Mouse (Mus musculus) cerebellum, adult (tissue): ENCODE results near the gene Mymx.

Source experiments
- ATAC-seq: cut with Nextera tagmentation; 2 replicates; pipeline ENCODE4 v1.9.2; 2017; ENCODE audit warnings: mild to moderate bottlenecking, moderate library complexity, mixed read lengths; ENCODE audit not compliant: insufficient number of reproducible peaks, low FRiP score, low TSS enrichment

The Mymx gene

DNA sequence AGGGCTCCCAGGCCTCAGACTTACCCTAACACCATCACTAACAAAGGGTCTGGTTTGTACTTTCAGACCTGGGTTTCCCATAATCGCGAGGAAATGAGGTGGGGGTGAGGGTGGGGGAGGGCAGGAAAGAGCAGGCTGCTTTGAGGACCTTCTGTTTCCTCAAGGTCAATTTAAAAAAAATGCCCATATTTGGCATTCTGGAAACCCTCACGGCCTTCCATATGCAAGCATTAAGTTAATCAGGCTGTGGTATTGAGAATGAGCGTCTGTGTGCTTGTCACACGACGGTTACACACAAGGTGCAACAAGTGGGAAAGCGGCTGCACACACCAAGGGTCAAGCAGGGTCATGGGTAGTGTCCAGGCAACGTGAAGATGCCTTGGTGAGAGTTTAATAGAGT lies 10.1 kb upstream of the Mymx start:
- no peak for ATAC-seq

DNA sequence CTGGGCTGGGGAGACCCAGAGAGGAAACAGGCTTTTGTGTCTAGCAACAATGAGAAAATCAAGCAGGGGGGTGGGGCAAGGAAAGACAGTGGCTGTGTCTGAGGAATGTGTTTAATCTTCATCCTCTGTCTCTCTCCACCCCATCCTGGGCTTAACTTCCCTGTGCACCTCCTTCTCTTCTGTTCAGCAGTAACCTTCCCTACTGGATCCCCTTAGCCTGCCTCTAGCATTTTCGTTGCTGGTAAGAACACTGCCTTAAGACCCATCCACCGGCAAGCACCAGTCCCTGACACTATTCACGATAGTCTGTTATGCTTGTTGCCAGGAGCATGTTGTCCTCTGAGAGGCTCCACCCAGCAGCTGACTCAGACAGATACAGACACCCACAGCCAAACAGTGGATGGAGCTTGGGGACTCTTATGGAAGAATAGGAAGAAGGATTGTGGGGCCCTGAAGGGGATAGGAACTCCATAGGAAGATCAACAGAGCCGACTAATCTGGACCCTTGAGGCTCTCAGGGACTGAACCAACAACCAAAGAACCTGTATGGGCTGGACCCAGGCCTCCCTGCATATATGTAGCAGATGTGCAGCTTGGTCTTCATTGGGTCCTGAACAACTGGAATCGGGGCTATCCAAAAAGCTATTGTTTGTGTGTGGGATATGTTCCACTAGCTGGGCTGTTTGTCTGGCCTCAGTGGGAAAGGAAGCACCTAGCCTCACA lies 8.4 kb upstream of the Mymx start:
- ATAC-seq = no peak

DNA sequence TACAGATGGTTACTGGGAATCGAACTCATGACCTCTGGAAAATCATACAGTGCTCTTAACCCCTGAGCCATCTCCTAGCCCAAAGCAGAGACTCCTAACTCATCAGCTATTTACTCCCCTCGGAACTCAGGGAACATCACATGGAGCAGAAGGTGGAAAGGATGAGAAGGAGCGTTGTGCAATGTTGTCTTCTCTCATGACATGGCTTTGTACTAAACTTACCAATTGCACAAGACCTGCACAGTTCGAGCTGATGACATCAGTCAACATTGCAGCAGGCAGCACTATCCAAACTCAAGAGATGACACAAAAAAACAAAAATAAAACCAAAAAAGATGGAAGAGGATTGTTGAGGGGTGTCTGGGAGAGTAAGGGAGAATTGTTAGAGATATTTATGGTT lies 6.5 kb upstream of the Mymx start:
- no peak for ATAC-seq

DNA sequence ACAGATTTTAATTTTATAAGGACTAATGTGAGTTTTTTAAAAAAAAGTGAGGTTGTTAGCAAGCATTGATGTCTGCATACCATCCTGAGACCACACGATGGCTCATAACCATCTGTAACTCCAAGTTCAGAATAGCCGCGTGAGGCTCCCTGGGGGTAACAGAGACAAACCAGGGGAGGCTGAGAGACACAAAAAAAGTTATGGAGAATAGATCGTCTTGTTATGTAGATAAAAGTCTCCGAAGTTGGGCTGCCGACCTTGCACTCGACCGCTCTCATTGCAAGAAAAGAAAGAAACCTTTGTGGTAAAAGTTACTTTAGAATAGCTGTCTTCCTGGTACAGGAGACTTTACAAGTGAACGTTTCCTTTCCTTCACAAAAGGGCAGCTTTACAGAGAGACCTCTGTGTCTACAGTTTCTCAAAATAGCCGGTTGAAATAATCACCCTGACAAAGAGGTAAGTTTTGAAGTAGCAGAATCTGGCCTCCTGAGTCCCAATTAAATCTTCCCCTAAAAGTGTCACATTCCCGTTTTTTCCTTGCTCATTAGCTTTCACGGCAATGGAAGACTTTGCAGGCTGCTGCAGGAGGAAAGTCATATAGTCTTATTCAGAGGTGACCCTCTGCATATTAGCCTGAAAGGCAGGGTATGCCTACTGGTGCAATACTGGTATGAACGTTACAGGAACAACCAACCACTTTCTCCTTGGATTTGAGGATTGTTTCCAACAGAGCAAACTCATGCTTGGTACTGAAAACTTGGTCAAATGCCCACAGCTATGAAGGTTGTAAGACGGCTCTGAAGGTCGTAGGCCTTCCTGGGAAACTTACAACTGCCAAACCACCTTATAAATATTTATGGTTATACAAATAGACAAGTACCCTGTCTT lies 5.3 kb upstream of the Mymx start:
- no peak for ATAC-seq

DNA sequence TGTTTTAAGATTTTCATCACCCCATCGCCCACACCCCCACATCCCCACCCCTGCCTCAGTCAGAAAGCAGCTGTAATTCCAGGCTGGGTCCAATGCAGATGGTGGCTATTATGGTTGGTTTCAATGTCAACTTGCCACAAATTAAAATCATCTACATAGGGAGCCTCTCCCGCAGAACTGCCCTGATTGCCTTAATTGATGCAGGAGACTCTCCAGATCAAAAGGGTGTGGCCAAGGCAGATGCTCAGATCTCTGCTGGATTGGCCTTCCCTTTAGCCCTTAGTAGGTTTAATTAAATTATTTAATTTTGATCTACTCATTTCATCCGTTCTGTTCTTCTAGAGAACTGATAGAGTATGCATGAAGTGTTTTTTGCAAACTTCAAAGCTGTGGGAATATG lies 1.1 kb upstream of the Mymx start:
- no peak for ATAC-seq

DNA sequence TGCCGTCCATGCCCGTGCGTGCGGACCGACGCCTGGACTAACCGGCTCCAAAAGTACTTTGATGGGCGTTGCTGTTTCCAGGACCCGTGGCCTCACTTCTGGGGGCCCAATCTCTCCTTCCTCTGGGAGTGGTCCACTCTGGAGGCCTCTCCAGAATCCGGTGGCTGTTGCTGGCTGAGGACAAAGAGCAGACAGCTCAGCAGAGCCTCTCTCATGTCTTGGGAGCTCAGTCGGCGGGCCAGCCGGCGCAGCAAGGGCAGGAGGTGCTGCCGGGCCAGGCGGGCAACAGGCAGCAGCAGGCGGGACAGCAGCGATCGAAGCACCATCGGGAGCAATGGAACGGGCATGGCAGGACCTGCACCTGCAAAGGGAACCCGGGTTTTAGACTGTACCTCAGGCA lies 577 bp downstream of the Mymx start:
- ATAC-seq = no peak

DNA sequence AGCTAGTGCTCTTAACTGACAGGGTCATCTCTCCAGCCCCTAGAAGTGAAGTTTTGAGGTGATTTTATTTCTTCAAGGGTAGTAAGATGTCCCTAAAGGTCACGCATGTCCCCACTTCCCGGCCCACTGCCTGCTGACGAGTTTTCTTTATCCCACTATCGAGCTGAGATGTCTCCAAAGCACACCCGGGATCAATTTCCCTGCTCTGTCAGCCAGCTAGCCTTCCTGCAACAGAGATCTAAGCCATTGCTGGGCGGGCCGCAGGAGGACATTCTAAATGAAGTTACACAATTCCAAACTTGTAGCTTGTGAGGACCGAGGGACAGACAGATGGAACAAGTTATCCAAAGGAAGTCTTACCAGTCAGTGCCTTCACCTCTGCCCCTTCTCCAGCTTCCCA lies 1.6 kb downstream of the Mymx start:
- ATAC-seq = no peak

DNA sequence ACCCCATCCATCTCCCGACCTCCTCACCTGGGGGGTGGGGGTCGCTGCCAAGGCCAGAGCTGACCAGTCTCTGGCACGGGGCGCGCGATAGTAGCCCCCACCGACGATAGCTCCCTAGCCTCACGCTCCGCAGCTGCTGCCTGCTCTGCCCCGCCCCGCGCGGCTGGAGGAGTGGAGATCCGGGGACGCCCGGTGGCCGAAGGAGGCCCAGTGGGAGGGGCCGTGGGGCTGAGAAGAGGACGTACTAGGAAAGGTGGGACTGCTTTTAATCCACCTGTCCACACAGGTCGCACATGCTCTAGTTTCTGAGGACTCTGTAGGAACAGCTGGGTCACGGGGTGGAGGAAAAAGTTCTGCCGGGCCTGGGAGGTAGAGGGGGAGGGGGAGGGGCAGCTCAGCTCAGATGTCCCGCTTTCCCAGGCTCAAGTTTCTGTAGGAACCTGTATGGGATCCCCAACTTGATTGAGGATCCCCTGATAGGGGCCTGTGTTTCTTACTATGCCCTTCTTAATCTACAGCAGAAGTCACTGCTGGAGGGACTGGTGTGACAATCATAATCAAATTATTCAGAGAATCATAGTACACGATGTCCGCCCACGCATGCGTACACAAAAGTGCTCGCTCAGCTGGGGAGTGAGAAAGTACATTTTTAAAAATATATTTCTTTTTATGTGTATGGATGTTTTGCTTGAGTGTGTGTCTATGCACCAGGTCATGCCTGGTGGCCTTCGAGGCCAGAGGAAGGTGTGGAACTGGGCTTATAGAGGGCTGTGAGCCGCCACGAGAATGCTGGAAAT lies 2.3 kb downstream of the Mymx start, which contains the start of gene Slc29a1:
Gene Slc29a1 (minus strand): TSS at position 161 of the 797 bp plus-strand sequence.
- no peak for ATAC-seq

DNA sequence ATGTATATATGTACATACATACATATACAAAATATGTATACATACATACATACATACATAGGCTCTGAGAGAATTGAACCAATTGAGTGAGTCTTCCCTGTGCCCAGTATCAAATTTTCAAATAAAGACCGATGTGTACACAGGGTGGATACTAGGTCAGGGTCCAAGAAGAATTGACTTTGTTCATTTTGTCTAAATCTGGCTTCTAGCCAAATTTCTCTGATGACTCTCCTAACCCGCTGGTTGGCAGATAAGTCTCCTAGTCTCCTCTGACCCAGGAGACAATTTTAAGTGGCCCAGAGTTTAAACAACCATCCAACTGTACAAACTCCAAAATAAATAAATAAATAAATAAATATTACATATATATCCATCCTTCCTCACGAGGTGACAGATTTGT lies 3.0 kb downstream of the Mymx start:
- ATAC-seq = no peak

DNA sequence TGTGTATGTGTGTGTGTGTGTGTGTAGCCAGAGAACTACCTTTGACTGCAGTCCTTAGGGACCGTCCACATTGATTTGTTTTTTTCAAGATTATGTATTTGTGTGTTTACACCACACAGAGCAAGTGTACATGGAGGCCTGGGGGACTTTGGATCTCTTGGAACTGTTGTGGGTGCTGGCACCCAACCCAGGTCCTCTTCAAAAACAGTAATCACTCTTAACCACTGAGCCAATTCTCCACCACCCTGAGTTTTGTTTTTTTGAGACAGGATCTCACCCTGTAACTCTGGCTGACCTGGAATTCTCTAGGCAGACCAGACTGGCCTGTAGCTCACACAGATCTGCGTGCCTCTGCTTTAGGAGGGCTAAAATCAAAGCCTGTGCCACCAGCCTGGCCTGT lies 3.5 kb downstream of the Mymx start:
- no peak for ATAC-seq

DNA sequence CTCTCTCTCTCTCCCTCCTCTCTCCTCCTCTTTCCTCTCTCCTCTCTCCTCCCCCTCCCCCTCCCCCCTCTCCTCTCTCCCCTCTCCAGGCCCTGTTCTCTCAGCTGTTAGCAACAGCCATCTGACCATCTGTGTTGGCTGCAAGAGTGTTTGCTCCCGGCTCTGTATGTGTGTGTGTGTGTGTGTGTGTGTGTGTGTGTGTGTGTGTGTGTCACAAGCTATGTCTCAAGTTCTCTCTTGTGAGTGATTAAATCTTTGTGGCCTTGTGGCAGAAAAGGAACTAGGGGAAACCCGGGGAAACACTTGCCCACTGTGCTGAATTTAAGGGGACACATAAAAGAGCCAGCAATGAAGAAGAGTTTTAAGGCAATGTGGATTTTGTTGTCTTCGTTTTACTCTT lies 4.1 kb downstream of the Mymx start:
- no peak for ATAC-seq

DNA sequence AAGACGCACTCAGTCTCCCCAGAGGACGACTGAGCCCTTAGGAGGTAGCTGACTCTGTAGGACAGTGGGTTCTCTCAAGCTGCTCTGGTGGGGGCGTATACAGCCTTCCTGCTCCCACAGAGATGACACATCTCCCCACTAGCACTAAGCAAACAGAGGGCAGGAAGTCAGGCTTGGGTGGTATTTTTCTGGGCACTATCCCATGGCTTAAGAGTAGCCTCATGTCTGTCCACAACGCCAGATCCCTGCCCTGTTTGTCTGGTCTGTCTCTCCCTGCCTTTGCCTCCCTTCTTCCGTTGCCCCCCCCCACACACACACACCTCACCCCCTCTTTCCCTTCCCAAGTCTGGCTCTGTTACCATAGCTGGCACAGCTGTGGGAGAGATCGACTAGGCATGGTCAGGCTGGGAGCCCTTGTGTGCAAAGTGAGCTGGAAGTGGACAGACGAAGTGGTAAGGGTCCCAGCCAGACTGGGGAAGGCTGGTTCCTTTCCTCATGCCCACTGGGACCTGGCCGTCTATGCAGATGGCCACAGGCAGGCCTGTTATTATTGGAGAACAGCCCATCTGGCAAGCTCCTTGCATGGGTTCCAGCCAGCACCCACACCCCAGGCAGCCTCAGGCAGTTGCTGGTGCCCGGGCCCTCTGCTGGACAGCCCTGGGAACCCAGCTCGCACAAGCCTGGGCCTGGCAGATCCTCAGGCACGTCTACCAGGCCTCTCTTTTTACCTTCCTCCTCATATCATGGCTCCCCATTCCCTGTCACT lies 5.1 kb downstream of the Mymx start:
- no peak for ATAC-seq

DNA sequence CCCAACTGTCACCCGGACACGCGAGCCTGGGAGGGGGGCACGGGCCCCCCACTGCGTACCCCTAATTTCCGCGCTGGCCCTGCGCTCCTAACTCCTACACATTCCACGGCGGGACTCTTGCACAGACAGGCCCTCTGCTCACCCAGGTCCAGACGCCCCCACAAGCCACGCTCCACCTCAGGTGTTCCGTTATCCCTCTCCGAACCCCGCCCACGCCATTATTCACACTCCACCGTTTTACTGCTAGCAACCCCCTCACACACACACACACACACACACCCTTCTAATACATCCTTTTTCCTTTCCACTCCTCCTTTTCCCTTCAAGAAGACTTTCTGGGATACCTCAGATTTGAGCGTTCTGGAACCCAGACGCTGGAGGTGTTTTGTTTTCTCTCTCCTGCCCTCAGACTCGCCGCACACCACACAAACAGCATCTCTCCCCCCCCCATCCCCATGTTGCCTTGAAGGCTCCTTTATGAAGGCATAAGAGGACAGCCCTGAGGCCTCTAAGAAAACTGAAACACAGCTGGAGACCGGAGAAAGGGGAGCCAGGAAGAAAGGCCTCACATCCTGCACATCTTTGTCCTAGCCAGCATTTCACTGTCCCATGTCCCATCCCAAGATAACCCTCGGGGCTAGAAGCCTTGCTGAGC lies 6.0 kb downstream of the Mymx start:
- peak; percentile 27; the same call in 1 of the 2 replicates for ATAC-seq

DNA sequence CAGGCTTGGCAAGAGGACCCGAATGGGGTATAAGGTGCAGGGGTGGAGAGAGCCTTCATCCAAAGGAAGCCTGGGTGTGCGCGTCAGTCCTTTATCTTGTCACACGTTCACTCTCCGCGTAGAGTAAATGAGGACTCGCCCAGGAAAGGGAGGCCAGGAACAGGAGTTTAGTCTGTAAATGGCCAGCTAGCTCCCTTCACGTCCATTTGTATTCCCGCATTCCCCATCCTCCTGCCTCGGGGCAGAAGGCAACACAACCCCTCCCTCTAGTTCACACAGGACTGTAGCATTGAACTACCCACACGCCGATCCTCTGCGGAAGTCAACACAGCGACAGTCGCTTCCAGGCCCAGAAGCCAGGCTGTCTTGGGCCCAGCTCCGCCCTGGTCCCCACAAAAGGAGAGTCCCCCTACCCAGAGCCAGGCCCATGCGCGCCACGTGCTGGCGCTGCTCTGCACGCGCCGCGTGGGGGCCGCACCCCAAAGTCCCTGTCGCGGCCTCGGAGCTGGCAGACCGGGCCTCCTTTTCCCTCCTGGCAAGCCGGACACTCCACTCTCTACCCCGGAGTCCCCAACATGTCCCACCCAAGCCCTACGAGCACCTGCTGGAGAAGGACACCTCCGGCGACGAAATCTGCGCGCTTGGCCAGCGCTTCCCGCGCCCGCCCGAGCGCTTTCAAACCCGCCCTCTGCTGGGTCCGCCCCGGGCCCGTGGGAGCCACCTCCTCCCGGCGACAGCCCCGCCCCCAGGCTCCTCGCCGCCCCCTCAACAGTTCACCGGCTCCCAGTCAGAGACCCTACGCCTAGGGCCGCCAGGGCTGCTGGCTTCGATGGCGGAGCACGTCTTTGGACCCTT lies 6.8 kb downstream of the Mymx start:
- peak; percentile 16; the same call in 1 of the 2 replicates for ATAC-seq

DNA sequence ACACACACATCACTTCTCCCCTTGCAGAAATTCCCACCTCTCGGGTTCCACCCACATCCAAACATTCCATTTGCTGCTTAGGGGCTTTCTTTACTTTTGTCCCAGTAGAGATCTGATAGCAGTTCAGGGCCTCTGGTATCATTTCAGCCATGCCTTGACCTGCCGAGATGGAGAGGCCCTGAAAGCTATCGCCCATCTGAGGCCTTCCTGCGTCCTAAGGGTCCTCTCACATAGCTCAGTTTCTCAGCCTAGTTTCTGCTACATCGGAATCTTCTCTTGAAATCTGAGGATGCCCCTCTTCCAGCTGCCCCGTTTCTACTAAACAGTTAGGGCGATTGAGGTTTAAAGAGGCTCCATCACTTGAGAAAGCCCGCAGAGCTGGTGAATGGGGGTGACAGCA lies 7.7 kb downstream of the Mymx start:
- no peak for ATAC-seq

DNA sequence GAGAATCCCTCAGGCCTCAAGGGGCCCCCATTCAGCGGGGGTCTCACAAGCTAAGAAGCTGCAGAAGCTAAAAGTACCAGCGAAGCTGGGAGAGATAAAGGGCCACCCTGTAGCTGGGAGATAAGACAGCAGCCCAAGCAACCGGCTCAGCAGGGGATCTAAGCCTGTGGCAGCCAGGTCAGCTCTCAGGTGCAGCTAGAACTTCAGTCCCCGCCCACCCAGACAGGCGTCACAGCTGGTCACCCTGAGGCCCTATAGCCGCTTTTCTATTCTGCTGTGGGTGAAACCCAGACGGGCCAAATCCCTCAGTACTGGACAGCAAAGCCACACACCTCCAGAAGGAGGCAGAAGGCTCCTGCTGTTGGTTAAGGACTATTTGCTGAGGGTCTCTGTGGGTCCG lies 8.4 kb downstream of the Mymx start:
- ATAC-seq = no peak

DNA sequence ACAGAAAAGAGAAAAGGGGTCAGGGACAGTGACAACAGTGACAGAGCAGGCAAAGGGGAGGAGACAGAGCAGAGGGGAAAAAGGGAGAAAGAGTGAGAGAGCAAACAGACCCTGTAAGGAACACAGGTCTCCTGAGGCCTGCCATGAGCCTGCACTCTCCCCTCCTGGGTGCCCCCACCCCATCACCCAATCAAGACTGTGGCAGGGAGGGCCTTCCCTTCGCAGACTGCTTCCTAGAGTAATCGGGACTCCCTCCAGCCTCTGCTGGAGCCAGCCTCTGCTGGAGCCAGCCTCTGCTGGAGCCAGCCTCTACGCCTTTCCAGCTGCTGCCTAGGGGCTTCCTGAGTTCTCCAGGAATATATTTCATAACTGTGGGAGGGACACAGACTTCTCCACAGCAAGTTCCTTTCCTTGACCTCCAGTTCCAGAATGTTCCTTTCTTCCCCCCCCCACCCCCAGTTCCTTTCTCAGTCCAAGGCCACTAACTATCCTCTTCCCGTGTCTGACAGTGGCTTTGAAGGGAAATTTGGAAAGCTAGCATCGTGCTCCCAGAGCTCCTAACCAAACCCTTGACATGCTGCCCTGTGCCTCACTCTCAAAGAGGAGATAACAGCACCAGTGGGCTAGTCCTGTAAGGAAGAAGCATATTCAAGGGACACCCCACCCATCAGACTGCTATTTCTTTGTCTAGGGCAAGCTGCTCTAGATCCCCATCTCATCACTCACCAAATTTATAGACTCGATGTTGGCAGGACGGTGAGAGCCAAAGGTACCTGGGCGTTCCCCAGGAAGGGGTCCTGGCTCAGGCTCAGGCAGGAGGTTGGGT lies 9.1 kb downstream of the Mymx start:
- ATAC-seq = no peak
